Mouse (Mus musculus): Measurements from ENCODE around the gene Lbr. TPM values are rescaled to one million over a fixed set of nuclear protein-coding genes. Genes with fewer than 3 reads are reported as not detected.

Lbr gene
- polyA plus RNA-seq, 1 experiment from 2014 or later, result 137 TPM

- Histone ChIP-seq H3K27me3 (no peaks in the 10 kb centered on the region), H3K4me3 (no peak overlapping the region), H3K27ac (no peak overlapping the region), H3K4me1 (peaks cover 17% of the 10 kb centered on the region), H3K9ac (no peak overlapping the region), H3K36me3 (no peaks in the 10 kb centered on the region), H3K4me2 (no peak overlapping the region), H3K9me3 (no peaks in the 10 kb centered on the region)
- no peak for ATAC-seq (ENCODE audit: borderline replicate concordance, extremely low read depth, low FRiP score, low TSS enrichment)
- 66% methylated on average over 4 of the region's 4 CpGs for WGBS
These were observed 7.6 kb upstream of the Lbr start for GRCm38 (mm10) chr1:181850441-181850840.

DNA sequence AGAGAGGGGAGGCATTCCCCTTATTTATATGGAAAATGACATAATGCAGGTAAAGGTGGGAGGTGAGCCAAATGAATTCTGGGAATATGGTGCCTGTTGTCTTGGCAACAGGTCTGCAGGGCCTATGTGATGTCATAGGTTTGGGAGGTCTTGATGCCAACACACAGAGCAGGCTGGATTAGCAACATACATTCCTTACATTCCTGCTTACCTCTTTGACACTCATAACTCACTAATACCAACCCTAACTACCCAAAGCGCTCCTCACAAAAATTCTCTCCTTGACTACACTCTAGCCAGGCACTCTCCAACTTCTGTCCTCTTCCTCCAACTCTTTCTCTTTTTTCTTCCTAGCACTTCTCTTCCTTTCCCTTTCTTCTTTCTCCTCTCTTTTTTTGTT, 5.4 kb upstream of the Lbr start:
- no peak overlapping the region for H3K27ac ChIP-seq
- H3K4me2 ChIP-seq, result no peak overlapping the region
- H3K4me1 ChIP-seq, result peaks cover 12% of the 10 kb centered on the region
- H3K27me3 ChIP-seq, result no peaks in the 10 kb centered on the region
- no peak overlapping the region for H3K9ac ChIP-seq
- ATAC-seq (ENCODE audit: borderline replicate concordance, extremely low read depth, low FRiP score, low TSS enrichment), result peak; percentile 63; the same call in 1 of the 2 replicates
- no peaks in the 10 kb centered on the region for H3K9me3 ChIP-seq
- no peak overlapping the region for H3K4me3 ChIP-seq
- WGBS, result 58% methylated on average over 1 of the region's 1 CpGs
- H3K36me3 ChIP-seq, result no peaks in the 10 kb centered on the region

DNA sequence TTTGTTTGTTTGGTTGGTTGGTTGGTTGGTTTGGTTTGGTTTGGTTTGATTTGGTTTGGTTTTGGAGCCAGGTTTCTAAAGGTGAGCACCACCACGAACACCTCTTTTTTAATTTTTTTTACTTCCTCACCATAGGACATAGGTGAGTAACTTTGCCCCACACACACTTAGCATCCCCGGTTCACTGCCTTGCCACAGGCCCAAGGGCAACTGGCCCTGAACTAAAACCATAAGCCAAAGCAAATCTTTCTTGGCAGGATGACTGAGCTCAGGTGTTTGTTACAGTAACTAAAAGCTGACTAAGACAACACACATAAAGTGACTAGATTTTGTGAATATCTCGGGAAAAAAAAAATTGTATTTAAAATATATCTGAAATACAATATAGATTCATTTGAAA, 4.5 kb upstream of the Lbr start:
- Histone ChIP-seq H3K4me1 (peaks cover 10% of the 10 kb centered on the region), H3K27ac (no peak overlapping the region), H3K4me2 (no peak overlapping the region), H3K9ac (no peak overlapping the region), H3K36me3 (no peaks in the 10 kb centered on the region), H3K9me3 (no peaks in the 10 kb centered on the region), H3K27me3 (no peaks in the 10 kb centered on the region), H3K4me3 (no peak overlapping the region)
- ATAC-seq (ENCODE audit: borderline replicate concordance, extremely low read depth, low FRiP score, low TSS enrichment), result no peak
- 89% methylated on average over 3 of the region's 3 CpGs for WGBS

GRCm38 (mm10) chr1:181845767-181846166, 2.9 kb upstream of the Lbr start:
- Histone ChIP-seq H3K27me3 (no peaks in the 10 kb centered on the region), H3K4me2 (no peak overlapping the region), H3K4me1 (peaks cover 9% of the 10 kb centered on the region), H3K36me3 (no peaks in the 10 kb centered on the region), H3K27ac (no peak overlapping the region), H3K9me3 (no peaks in the 10 kb centered on the region), H3K9ac (no peak overlapping the region), H3K4me3 (no peak overlapping the region)
- 87% methylated on average over 3 of the region's 3 CpGs for WGBS
- ATAC-seq (ENCODE audit: borderline replicate concordance, extremely low read depth, low FRiP score, low TSS enrichment), result no peak

DNA sequence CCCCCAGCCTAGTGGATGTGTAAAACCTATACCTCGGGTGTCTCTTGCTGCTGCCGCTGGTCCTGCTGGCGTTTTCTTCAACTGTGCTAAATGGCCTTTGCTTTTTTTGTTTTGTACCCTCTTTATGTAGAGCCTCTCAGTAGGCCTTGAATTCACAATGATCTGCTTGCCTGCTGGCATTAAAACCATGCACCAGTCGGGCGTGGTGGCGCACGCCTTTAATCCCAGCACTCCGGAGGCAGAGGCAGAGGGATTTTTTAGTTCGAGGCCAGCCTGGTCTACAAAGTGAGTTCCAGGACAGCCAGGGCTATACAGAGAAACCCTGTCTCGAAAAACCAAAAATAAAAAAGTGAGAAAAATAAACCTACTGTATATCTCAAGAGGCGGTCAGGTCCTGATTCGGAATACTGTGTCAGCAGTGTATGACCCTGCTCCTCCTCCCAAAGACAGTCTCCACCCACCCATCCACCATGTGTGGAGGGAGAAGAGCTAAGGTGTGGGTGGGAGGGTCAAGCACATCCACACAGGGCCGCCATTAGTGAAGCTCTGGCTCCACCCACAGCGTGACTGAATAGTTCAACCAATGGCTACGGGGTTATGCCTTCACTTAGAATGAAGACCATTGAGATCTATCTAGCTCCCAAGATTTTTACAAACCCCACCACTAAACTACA, 2.2 kb upstream of the Lbr start:
- H3K9me3 ChIP-seq, result no peaks in the 10 kb centered on the region
- peaks cover 16% of the 10 kb centered on the region for H3K4me1 ChIP-seq
- no peaks in the 10 kb centered on the region for H3K36me3 ChIP-seq
- 84% methylated on average over 15 of the region's 15 CpGs for WGBS
- H3K4me3 ChIP-seq, result no peak overlapping the region
- no peak overlapping the region for H3K27ac ChIP-seq
- H3K4me2 ChIP-seq, result no peak overlapping the region
- no peak for ATAC-seq (ENCODE audit: borderline replicate concordance, extremely low read depth, low FRiP score, low TSS enrichment)
- H3K27me3 ChIP-seq, result no peaks in the 10 kb centered on the region
- H3K9ac ChIP-seq, result no peak overlapping the region

GRCm38 (mm10) chr1:181841864-181842672, 778 bp downstream of the Lbr start:
- WGBS, result under 1% methylated on average over 112 of the region's 113 CpGs
- peak; percentile 98 for ATAC-seq (ENCODE audit: borderline replicate concordance, extremely low read depth, low FRiP score, low TSS enrichment)
- H3K9ac ChIP-seq, result peak overlapping the region; percentile 85

DNA sequence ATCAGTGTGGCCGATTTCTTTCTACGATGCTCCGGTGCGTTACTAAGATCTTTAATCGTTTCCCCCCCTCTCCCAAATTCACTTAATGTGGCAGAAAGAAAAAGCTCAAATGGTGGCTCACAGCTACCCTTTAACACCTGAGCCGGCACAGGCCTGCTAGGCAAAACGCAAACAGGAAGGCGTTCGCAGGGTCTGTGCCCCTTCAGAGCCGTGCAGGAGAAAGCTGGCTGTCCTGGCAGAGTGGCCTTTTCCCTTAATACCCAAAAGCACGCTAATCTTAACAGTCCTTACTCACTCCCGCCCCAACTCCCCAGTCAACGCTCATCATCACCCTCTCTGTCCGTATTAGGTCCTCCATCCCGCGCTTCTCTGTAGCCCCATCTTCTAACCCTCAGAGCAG, 1.4 kb downstream of the Lbr start:
- H3K4me1 ChIP-seq, result peaks cover 28% of the 10 kb centered on the region
- peak overlapping the region; percentile 81 for H3K4me2 ChIP-seq
- peak overlapping the region; percentile 99 for H3K27ac ChIP-seq
- H3K9ac ChIP-seq, result peak overlapping the region; percentile 85
- H3K9me3 ChIP-seq, result no peaks in the 10 kb centered on the region
- peak; percentile 0; the same call in 1 of the 2 replicates for ATAC-seq (ENCODE audit: borderline replicate concordance, extremely low read depth, low FRiP score, low TSS enrichment)
- WGBS, result under 1% methylated on average over 16 of the region's 16 CpGs
- H3K36me3 ChIP-seq, result peaks cover 6% of the 10 kb centered on the region
- H3K4me3 ChIP-seq, result peak overlapping the region; percentile 77
- no peaks in the 10 kb centered on the region for H3K27me3 ChIP-seq

More at GRCm38 (mm10) chr1:181841864-181842672, 778 bp downstream of the Lbr start:
- Histone ChIP-seq H3K4me2 (peak overlapping the region; percentile 81), H3K36me3 (no peaks in the 10 kb centered on the region), H3K9me3 (no peaks in the 10 kb centered on the region), H3K27me3 (no peaks in the 10 kb centered on the region), H3K4me3 (peak overlapping the region; percentile 77), H3K27ac (peak overlapping the region; percentile 99), H3K4me1 (peaks cover 28% of the 10 kb centered on the region)

GRCm38 (mm10) chr1:181839746-181840366, 3.0 kb downstream of the Lbr start:
- ATAC-seq (ENCODE audit: borderline replicate concordance, extremely low read depth, low FRiP score, low TSS enrichment), result no peak
- H3K27ac ChIP-seq, result no peak overlapping the region
- H3K4me2 ChIP-seq, result peak overlapping the region; percentile 81
- no peaks in the 10 kb centered on the region for H3K9me3 ChIP-seq
- peaks cover 21% of the 10 kb centered on the region for H3K36me3 ChIP-seq
- no peaks in the 10 kb centered on the region for H3K27me3 ChIP-seq
- H3K9ac ChIP-seq, result peak overlapping the region; percentile 27
- WGBS, result 6% methylated on average over 6 of the region's 6 CpGs
- H3K4me3 ChIP-seq, result peak overlapping the region; percentile 77
- peaks cover 28% of the 10 kb centered on the region for H3K4me1 ChIP-seq

- Histone ChIP-seq H3K27me3 (no peaks in the 10 kb centered on the region), H3K9me3 (no peaks in the 10 kb centered on the region), H3K4me2 (no peak overlapping the region), H3K36me3 (peaks cover 37% of the 10 kb centered on the region), H3K4me1 (peaks cover 27% of the 10 kb centered on the region), H3K27ac (no peak overlapping the region), H3K9ac (no peak overlapping the region), H3K4me3 (no peak overlapping the region)
- no peak for ATAC-seq (ENCODE audit: borderline replicate concordance, extremely low read depth, low FRiP score, low TSS enrichment)
- WGBS, result 86% methylated on average over 5 of the region's 5 CpGs
These were observed 4.7 kb downstream of the Lbr start for GRCm38 (mm10) chr1:181838111-181838510.

DNA sequence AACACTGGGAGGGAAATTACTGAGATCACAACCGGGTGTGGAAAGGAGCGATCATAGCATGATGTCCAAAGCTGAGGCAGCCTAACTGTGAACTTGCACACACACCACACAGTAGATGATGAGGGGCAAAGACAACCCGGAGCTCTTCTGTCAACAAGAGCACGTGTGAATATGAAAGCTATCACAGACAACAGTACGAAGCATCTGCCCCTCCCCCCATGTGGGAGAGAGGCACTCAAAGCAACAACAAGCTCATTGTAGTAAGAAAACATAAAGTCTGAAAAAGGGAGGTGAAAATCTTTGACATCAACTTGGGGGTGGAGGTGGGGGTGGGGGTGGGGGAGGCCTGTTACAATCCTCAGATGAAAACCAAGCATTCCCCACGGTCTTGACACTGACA, 9.7 kb downstream of the Lbr start:
- 72% methylated on average over 6 of the region's 6 CpGs for WGBS

GRCm38 (mm10) chr1:181832720-181833119, 10.1 kb downstream of the Lbr start:
- Histone ChIP-seq H3K4me3 (no peak overlapping the region), H3K27ac (no peak overlapping the region), H3K9ac (no peak overlapping the region), H3K4me2 (no peak overlapping the region), H3K36me3 (peaks cover 89% of the 10 kb centered on the region), H3K9me3 (no peaks in the 10 kb centered on the region), H3K4me1 (no peaks in the 10 kb centered on the region), H3K27me3 (no peaks in the 10 kb centered on the region)
- 90% methylated on average over 5 of the region's 5 CpGs for WGBS
- no peak for ATAC-seq (ENCODE audit: borderline replicate concordance, extremely low read depth, low FRiP score, low TSS enrichment)

More for the DNA sequence above, 9.7 kb downstream of the Lbr start:
- Histone ChIP-seq H3K27me3 (no peaks in the 10 kb centered on the region), H3K4me2 (no peak overlapping the region), H3K9ac (no peak overlapping the region), H3K9me3 (no peaks in the 10 kb centered on the region), H3K4me3 (no peak overlapping the region), H3K36me3 (peaks cover 85% of the 10 kb centered on the region), H3K4me1 (0 out of 2 replicates have a peak, but pooled peaks cover 2% of the 10 kb centered on the region), H3K27ac (no peak overlapping the region)
- no peak for ATAC-seq (ENCODE audit: borderline replicate concordance, extremely low read depth, low FRiP score, low TSS enrichment)

- Histone ChIP-seq H3K4me2 (no peak overlapping the region), H3K4me3 (no peak overlapping the region), H3K4me1 (no peaks in the 10 kb centered on the region), H3K9me3 (no peaks in the 10 kb centered on the region), H3K9ac (no peak overlapping the region), H3K27me3 (no peaks in the 10 kb centered on the region), H3K27ac (no peak overlapping the region), H3K36me3 (peaks cover 92% of the 10 kb centered on the region)
- ATAC-seq (ENCODE audit: borderline replicate concordance, extremely low read depth, low FRiP score, low TSS enrichment), result no peak
- WGBS, result 90% methylated on average over 5 of the region's 5 CpGs
These were observed 14.5 kb downstream of the Lbr start for GRCm38 (mm10) chr1:181828365-181828764.
